Mouse (Mus musculus): ENCODE measurements around the gene Rtl6.

Rtl6 gene

GRCm38 (mm10) chr15:84537117-84537516 is 20.5 kb downstream of the Rtl6 start:
- DNase-seq (ENCODE audit: low spot score), result no peak

- no peak for DNase-seq (ENCODE audit: low spot score)
These were observed 21.0 kb downstream of the Rtl6 start for GRCm38 (mm10) chr15:84536611-84537010.

GRCm38 (mm10) chr15:84535953-84536352 is 21.7 kb downstream of the Rtl6 start:
- DNase-seq (ENCODE audit: low spot score), result no peak

- DNase-seq (ENCODE audit: low spot score), result no peak
These were observed 25.4 kb downstream of the Rtl6 start for GRCm38 (mm10) chr15:84532211-84532610.

GRCm38 (mm10) chr15:84531535-84531934 is 26.1 kb downstream of the Rtl6 start:
- DNase-seq (ENCODE audit: low spot score), result no peak

- no peak for DNase-seq (ENCODE audit: low spot score)
These were observed 30.7 kb downstream of the Rtl6 start for GRCm38 (mm10) chr15:84526921-84527320.

GRCm38 (mm10) chr15:84525222-84525883 is 32.3 kb downstream of the Rtl6 start:
- no peak for DNase-seq (ENCODE audit: low spot score)

GRCm38 (mm10) chr15:84522953-84523689 is 34.5 kb downstream of the Rtl6 start:
- DNase-seq (ENCODE audit: low spot score), result no peak

- no peak for DNase-seq (ENCODE audit: low spot score)
These were observed 36.1 kb downstream of the Rtl6 start for GRCm38 (mm10) chr15:84521486-84521885.

GRCm38 (mm10) chr15:84518540-84518939 is 39.1 kb downstream of the Rtl6 start:
- DNase-seq (ENCODE audit: low spot score), result no peak

- no peak for DNase-seq (ENCODE audit: low spot score)
These were observed 44.9 kb downstream of the Rtl6 start for GRCm38 (mm10) chr15:84512626-84513296.

- no peak for DNase-seq (ENCODE audit: low spot score)
These were observed 47.6 kb downstream of the Rtl6 start for GRCm38 (mm10) chr15:84509981-84510380.

- no peak for DNase-seq (ENCODE audit: low spot score)
These were observed 48.5 kb downstream of the Rtl6 start for GRCm38 (mm10) chr15:84509161-84509560.

GRCm38 (mm10) chr15:84506026-84506425 is 51.6 kb downstream of the Rtl6 start:
- no peak for DNase-seq (ENCODE audit: low spot score)

GRCm38 (mm10) chr15:84504895-84505294 is 52.7 kb downstream of the Rtl6 start:
- no peak for DNase-seq (ENCODE audit: low spot score)

All from urinary bladder, postnatal 10 days (tissue).